8 mouse cellular contexts compared by ENCODE assay signal in genomic region chr11:78164604-78164923, GRCm38 (mm10). TPM values are rescaled to one million over a fixed set of nuclear protein-coding genes. Genes with fewer than 3 reads are reported as not detected.
DNase-seq lines count a peak whose midpoint lies in the region; ATAC-seq and TF ChIP-seq lines count a peak whose summit lies in the region.

No protein-coding gene starts in this region.

- H3K9ac ChIP-seq in lung, postnatal 0 days (replicated peaks; ENCODE audit: low read depth) = peak overlapping the region; percentile 72

- no peak for TF ChIP-seq EP300 in lung, postnatal 0 days (IDR thresholded peaks at IDR 0.05)

- no peaks in the 10 kb centered on the region for H3K9me3 ChIP-seq in lung, postnatal 0 days (ENCODE audit: low read length)

- no peaks in the 10 kb centered on the region for H3K27me3 ChIP-seq in lung, postnatal 0 days (replicated peaks; ENCODE audit: insufficient read depth, low read length)
- H3K27me3 ChIP-seq in splenic B cell, adult 2 months (ENCODE audit: control insufficient read depth, insufficient read depth, low read length, poor library complexity, severe bottlenecking) = no peaks in the 10 kb centered on the region

- peaks cover 20% of the 10 kb centered on the region for H3K4me1 ChIP-seq in lung, postnatal 0 days (ENCODE audit: insufficient read depth, low read depth, low read length)
- peaks cover 14% of the 10 kb centered on the region for H3K4me1 ChIP-seq in embryonic fibroblast, embryonic 13.5 days (ENCODE audit: control insufficient read depth, insufficient read depth, low read length)

- H3K4me3 ChIP-seq in lung, postnatal 0 days (ENCODE audit: low read depth, low read length) = peak overlapping the region; percentile 75
- H3K4me3 ChIP-seq in embryonic fibroblast, embryonic 13.5 days (ENCODE audit: insufficient read depth, low read length) = peak overlapping the region; percentile 81

- DNase-seq in lung, postnatal 0 days (ENCODE audit: low spot score) = no peak
- no peak for DNase-seq in lung, adult 18-20 months
- DNase-seq in kidney, postnatal 14 days = peak; percentile 49
- DNase-seq in splenic B cell, adult 2 months (ENCODE audit: low read depth, low spot score) = peak; percentile 21
- DNase-seq in thymus, postnatal 14 days = no peak
- DNase-seq in adrenal gland, postnatal 4 days (ENCODE audit: low spot score in 2 of 2) = no peak
- DNase-seq in layer of hippocampus, adult 11-12 months (ENCODE audit: low spot score) = no peak

- WGBS in lung, postnatal 0 days = 0% methylated on average over 14 of the region's 14 CpGs

- no peak for ATAC-seq in lung, postnatal 0 days

- peak overlapping the region; percentile 95 for H3K4me2 ChIP-seq in lung, postnatal 0 days (replicated peaks; ENCODE audit: low read depth, low read length)

- no peak for TF ChIP-seq CTCF in lung, postnatal 0 days (IDR thresholded peaks at IDR 0.05)
- no peak for TF ChIP-seq CTCF in embryonic fibroblast, embryonic 13.5 days (IDR thresholded peaks at IDR 0.05; ENCODE audit: borderline replicate concordance, insufficient read depth, low read length)

- no peaks in the 10 kb centered on the region for H3K36me3 ChIP-seq in lung, postnatal 0 days (ENCODE audit: insufficient read depth, low read length)
- peaks cover 1% of the 10 kb centered on the region; the same call in 1 of the 2 replicates for H3K36me3 ChIP-seq in splenic B cell, adult 2 months (ENCODE audit: control insufficient read depth, insufficient read depth, low read length, poor library complexity, severe bottlenecking)

- TF ChIP-seq POLR2A in embryonic fibroblast, embryonic 13.5 days (IDR thresholded peaks at IDR 0.05; ENCODE audit: low read depth, low read length) = no peak

- peak overlapping the region; percentile 94 for H3K27ac ChIP-seq in lung, postnatal 0 days (ENCODE audit: low read length)
- peak overlapping the region; percentile 65 for H3K27ac ChIP-seq in embryonic fibroblast, embryonic 13.5 days (ENCODE audit: insufficient read depth, low read length)

RNA-seq across cellular contexts. Expression of gene Traf4, which starts 0.8 kb away (rescaled TPM):
- 33.0 and 33.9 TPM in 2 replicates for polyA plus RNA-seq in lung, postnatal 0 days (2015; fragmentation: Nextera tagmentation; extraction: Ambion mirVana)
- polyA plus RNA-seq in embryonic fibroblast, embryonic 13.5 days (2011; ENCODE audit: insufficient read length, low read depth, missing spikeins) = 40.5 and 45.1 TPM in 2 replicates
- 10 to 100 TPM; 42.7 to 46.5 TPM for total RNA-seq in adrenal gland, postnatal 4 days (2021)

RNA-seq across cellular contexts. Expression of gene Nek8, which starts 11.9 kb away (rescaled TPM):
- 11.7 and 14.4 TPM in 2 replicates for polyA plus RNA-seq in lung, postnatal 0 days (2015; fragmentation: Nextera tagmentation; extraction: Ambion mirVana)
- polyA plus RNA-seq in embryonic fibroblast, embryonic 13.5 days (2011; ENCODE audit: insufficient read length, low read depth, missing spikeins) = 12.0 and 17.9 TPM in 2 replicates
- 10 to 100 TPM; 16.3 to 16.5 TPM for total RNA-seq in adrenal gland, postnatal 4 days (2021)

RNA-seq across cellular contexts. Expression of gene Tlcd1, which starts 11.9 kb away (rescaled TPM):
- 18.2 and 20.0 TPM in 2 replicates for polyA plus RNA-seq in lung, postnatal 0 days (2015; fragmentation: Nextera tagmentation; extraction: Ambion mirVana)
- 13.6 and 15.3 TPM in 2 replicates for polyA plus RNA-seq in embryonic fibroblast, embryonic 13.5 days (2011; ENCODE audit: insufficient read length, low read depth, missing spikeins)
- total RNA-seq in adrenal gland, postnatal 4 days (2021) = 10 to 100 TPM; 45.2 to 46.9 TPM

RNA-seq across cellular contexts. Expression of gene Rpl23a, which starts 18.8 kb away (rescaled TPM):
- 991 and 1,079 TPM in 2 replicates for polyA plus RNA-seq in lung, postnatal 0 days (2015; fragmentation: Nextera tagmentation; extraction: Ambion mirVana)
- 2,180 and 2,276 TPM in 2 replicates for polyA plus RNA-seq in embryonic fibroblast, embryonic 13.5 days (2011; ENCODE audit: insufficient read length, low read depth, missing spikeins)
- 1,000 to 10,000 TPM; 2,039 to 2,132 TPM for total RNA-seq in adrenal gland, postnatal 4 days (2021)

RNA-seq across cellular contexts. Expression of gene Rab34, which starts 23.7 kb away (rescaled TPM):
- 103 and 104 TPM in 2 replicates for polyA plus RNA-seq in lung, postnatal 0 days (2015; fragmentation: Nextera tagmentation; extraction: Ambion mirVana)
- polyA plus RNA-seq in embryonic fibroblast, embryonic 13.5 days (2011; ENCODE audit: insufficient read length, low read depth, missing spikeins) = 112 and 127 TPM in 2 replicates
- 100 to 1,000 TPM; 120 to 124 TPM for total RNA-seq in adrenal gland, postnatal 4 days (2021)

Comparison
In these comparisons a context has a peak if more than half of its experiments do, and no peak if none do; other contexts are left out.
1. DNase-seq: peak in kidney, postnatal 14 days (single experiment) and splenic B cell, adult 2 months (single experiment); none in lung, postnatal 0 days (single experiment), lung, adult 18-20 months (0 of 2), thymus, postnatal 14 days (single experiment), adrenal gland, postnatal 4 days (0 of 2) and layer of hippocampus, adult 11-12 months (single experiment).